Mouse (Mus musculus) urinary bladder, postnatal 10 days (tissue): ENCODE measurements at regions not wholly inside any gene's neighbourhood (a gene's known extent, or its start where the extent isn't known, plus 50 kb on each side); places are given as distances from the start of the nearest gene placed in this dataset.
A peak's percentile ranks its signal among the peaks of the same experiment; 100 is the strongest.

Source experiments
- DNase-seq: peaks from one replicate; pipeline ENCODE4 v3.0.0; 2022; ENCODE audit warnings: low spot score

GRCm38 (mm10) chr12:99643016-99643415 is 79.6 kb upstream of the Foxn3 start:
- no peak for DNase-seq

- no peak for DNase-seq
These were observed 78.9 kb upstream of the Foxn3 start for GRCm38 (mm10) chr12:99642131-99642895.

DNA sequence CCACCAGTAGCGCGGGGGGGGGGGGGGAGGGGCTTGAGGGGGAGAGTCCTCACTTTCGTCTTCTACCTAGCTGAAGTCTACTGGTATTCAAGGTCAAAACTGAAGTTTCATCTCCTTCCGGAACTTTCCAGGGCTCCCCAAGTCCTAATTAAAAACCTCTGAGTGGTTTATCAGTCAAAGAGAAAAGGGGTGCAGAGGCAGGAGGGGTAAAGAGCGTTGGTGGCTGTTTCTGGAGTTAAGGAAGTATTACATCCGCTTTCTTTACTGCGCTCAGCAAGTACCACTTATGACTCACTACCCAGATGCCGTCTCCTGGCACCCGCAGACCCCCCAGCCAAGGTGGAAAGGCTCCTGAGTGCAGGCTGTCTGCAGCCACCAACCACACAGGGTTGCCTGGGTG is 77.9 kb upstream of the Foxn3 start:
- no peak for DNase-seq

GRCm38 (mm10) chr12:99640214-99641151 is 77.1 kb upstream of the Foxn3 start:
- DNase-seq: no peak

GRCm38 (mm10) chr12:99639847-99640213 is 76.4 kb upstream of the Foxn3 start:
- DNase-seq: no peak

GRCm38 (mm10) chr12:99639118-99639517 is 75.7 kb upstream of the Foxn3 start:
- DNase-seq: no peak

GRCm38 (mm10) chr12:99637986-99638385 is 74.6 kb upstream of the Foxn3 start:
- DNase-seq: no peak

GRCm38 (mm10) chr12:99636234-99636633 is 72.9 kb upstream of the Foxn3 start:
- no peak for DNase-seq

DNA sequence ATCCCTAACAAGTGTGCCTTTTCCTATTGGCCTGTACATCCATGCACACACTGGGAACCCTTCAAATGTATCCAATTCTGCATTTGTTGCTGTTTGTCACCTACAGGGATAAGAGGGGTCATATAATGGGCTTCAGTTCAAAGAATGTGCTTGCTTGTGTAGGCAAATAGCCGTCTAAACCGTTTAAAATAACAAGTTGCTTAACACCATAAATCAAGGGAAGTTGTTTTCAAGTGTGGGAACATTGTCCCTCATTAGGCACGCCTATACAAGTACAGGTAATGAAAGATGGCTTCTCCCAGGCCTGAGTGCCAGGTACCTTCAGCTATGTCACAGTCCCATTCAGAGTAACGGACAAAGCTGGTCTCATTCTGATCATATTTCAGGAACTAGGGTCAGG is 72.0 kb upstream of the Foxn3 start:
- no peak for DNase-seq

GRCm38 (mm10) chr12:99634726-99635125 is 71.3 kb upstream of the Foxn3 start:
- DNase-seq: no peak

DNA sequence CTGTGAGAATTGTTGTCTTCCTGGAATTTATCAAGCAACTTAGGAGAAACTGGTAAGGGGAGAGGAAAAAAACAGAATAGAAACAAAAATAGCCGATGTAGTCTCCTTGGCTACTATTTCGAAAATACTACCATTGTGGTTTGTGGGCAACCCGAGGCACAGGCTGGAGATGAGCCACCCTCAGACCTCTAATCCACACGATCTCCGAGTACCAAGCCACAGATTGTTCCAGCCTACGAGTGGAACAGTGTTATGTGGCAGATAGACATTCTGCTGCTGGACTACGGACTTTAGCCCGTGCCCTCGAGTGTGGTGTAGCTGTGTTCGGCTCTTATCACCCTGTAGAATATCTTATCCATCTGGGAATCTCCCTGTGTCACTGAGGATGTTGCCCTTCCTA is 70.3 kb upstream of the Foxn3 start:
- DNase-seq: no peak

DNA sequence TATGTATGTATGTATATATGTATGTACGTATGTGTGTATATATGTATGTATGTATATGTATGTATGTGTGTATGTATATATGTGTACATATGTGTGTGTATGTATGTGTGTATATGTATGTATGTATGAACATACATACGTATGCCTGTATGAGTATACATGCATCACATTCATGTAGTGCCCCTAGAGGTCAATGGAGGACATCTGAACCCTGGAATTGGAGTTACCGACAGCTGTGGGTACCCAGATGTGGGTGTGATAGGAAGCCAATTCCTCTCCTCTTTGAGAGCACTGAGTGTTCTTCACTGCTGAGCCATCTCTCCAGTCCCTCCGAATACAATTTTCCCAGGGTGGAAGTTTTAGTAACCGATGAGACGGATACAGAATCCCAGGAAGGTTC is 69.6 kb upstream of the Foxn3 start:
- DNase-seq: no peak

GRCm38 (mm10) chr12:99629606-99630005 is 66.2 kb upstream of the Foxn3 start:
- DNase-seq: no peak

GRCm38 (mm10) chr12:99628421-99628820 is 65.0 kb upstream of the Foxn3 start:
- no peak for DNase-seq

- DNase-seq: peak; percentile 32
These were observed 64.5 kb upstream of the Foxn3 start for GRCm38 (mm10) chr12:99627898-99628231.

GRCm38 (mm10) chr12:99627201-99627897 is 64.0 kb upstream of the Foxn3 start:
- DNase-seq: no peak

DNA sequence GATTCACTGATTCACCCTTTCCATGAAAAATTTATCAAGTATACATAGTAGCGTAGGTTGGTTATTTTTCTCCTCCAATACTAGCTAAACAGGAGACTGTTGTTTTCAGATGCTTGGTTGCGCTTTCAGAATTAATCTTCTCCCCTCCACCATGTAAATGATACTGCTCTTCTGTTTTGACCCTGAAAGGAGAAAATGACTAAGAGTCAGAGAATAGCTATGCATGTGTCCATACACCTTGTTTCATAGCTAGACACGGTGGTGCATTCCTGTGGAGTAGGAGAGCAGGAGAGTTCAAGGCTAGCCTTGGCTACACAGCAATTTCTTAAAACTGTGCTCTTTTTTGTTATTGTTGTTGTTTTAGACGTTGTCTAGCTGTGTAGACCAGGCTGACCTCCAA is 62.8 kb upstream of the Foxn3 start:
- DNase-seq: no peak

DNA sequence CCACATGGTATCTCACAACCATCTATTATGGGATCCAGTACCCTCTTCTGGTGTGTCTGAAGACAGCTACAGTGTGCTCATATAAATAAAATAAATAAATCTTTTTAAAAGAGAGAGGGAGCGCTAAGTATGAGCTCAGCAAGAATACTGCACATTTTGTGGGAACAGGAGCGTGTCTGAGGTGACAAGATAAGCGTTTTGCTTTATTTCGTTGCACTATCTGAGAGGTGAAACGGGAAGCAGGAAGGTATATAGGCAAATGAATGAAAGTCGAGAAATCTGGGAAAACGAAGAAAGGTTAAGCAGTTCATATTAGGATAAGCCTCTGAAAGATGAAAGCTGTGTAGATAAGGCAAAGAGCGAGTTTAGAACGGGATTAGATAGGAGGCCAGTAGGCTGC is 61.7 kb upstream of the Foxn3 start:
- no peak for DNase-seq

DNA sequence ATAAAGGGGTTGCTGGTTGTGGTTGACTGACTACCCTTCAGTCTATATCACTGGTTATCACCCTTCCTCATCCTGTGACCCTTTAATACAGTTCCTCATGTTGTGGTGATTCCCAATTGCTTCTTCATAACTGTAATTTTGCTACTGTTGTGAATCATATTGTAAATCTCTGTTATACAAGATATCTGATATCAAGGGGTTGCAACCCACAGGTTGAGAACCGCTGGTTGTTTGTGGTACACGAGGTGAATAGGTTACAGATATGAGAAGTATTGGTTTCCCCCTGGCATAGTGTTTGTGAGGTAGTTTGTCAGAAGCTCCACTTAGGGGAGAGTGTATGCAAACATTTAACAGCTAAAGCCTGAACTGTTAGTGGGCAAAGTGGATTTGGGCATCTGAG is 58.9 kb upstream of the Foxn3 start:
- DNase-seq: no peak

- no peak for DNase-seq
These were observed 53.9 kb upstream of the Foxn3 start for GRCm38 (mm10) chr12:99617241-99617804.

DNA sequence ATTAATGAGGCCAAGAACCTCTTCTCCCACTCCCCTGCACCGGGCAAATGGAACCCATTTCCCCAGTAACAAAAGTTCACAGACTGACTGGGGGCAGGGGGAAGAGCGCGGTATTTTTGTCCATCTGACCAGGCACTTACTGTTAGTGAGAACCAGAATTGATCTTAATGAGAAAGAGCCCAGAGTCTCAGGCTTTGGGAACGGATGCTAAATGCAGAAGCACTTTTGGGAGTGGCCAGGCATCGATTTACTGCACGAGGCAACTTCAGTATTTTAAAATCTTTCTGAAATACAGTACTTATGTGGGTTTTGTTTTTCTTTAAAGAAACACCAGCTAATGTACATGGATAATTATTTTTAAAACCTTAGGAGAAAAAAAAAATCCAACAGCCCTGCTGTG is 51.0 kb upstream of the Foxn3 start:
- DNase-seq: no peak
